Mouse (Mus musculus) C2C12 (cell line): ENCODE measurements around the gene Mgat4b.

Source experiments
- MYOG ChIP-seq: IDR thresholded peaks from one replicate; pipeline ENCODE4 v1.6.1; 2011; ENCODE audit not compliant: control insufficient read depth, insufficient read length; ENCODE audit errors: extremely low read depth
- USF1 ChIP-seq: IDR thresholded peaks from one replicate; pipeline ENCODE4 v1.6.1; 2011; ENCODE audit warnings: low read depth, mild to moderate bottlenecking, control low read depth, moderate library complexity

GRCm38 (mm10) chr11:50234606-50235005 is 23.9 kb downstream of the Mgat4b start:
- no peak for TF ChIP-seq MYOG
- TF ChIP-seq USF1: no peak
